Mouse (Mus musculus) large intestine, adult 2 months (tissue): ENCODE results near the gene Ap4b1. TPM values are rescaled to one million over a fixed set of nuclear protein-coding genes. Genes with fewer than 3 reads are reported as not detected.
"Not testable (repeated sequence)": the region's sequence is repeated elsewhere in the genome, so short reads cannot be mapped to it uniquely, and the experiment has no call there.

ENCODE experiments used
- DNase-seq: peaks from one replicate; pipeline ENCODE4 v3.0.0-alpha.2; 2012; ENCODE audit warnings: low read depth, low spot score
- WGBS: fragments of 180-500 bp; shearing (Covaris S2); methylation state at CpG from one replicate; pipeline ENCODE4 v1.1.7; 2018; 5-methylcytosine and 5-hydroxymethylcytosine counted together
- polyA plus RNA-seq: library from polyadenylated mRNA; depleted of rRNA; stranded (reverse); fragments of >200 nt; gene quantifications from 2 replicates; pipeline ENCODE4 v1.2.3, GENCODE M21; 2012

The Ap4b1 gene
- polyA plus RNA-seq, 1 experiment: 14.3 TPM

DNA sequence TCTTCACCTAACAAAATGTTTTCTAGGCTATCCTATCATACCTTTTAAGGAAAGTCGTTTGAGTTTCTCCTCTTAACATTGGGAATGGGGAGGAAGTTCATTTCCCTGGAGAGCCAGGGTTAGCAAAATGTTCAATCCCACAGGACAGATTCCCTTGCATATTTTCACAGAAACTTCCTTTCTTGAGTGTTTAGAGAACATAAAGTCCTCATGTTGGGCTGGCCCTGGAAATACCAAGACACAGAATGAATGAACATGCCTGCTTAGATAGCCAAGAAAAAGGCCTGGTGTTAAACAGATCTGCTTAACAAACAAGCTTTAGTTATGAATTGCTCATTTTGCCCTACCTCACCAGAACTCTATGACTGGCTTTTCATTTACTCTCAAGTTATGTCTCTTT lies 16.8 kb upstream of the Ap4b1 start:
- DNase-seq: no peak
- 80% methylated on average over 1 of the region's 1 CpGs for WGBS

DNA sequence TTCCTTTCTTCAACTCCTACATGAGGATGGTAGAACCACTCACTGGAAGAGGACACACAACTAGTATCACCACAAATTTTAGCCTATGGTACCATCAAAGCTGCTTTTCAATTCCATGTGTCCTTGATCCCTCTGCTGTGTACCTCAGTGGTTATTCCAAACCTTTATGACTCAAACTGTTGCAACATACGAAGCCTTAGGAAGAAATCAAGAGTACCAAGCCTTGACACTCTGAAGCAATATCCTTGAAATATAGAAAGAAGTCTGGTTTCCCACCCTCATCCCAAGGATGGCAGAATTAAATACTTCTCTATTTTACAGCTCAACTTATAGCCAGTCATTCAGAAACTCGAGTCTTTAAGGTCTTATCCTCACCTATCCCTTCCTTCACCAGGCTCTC lies 12.9 kb upstream of the Ap4b1 start:
- 46% methylated on average over 2 of the region's 2 CpGs for WGBS
- no peak for DNase-seq

DNA sequence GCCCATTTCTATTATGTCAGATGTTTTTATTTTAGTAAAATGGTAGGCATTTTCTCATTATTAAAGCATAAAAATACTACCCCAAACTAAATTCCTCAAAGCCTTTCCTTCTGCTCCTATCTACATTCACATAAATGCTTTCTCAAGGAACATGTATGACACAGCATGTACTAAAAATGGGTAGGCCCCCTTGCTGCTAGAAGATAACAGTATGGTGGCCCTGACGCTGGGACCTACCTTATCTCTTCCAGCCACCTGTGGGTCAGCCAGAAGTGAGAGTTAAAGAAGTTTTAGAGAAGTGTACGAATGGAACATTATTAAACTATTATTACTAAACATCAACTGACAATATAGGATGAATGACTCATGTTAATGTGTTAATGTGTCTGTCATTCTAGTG lies 9.8 kb upstream of the Ap4b1 start:
- 91% methylated on average over 2 of the region's 2 CpGs for WGBS
- no peak for DNase-seq

DNA sequence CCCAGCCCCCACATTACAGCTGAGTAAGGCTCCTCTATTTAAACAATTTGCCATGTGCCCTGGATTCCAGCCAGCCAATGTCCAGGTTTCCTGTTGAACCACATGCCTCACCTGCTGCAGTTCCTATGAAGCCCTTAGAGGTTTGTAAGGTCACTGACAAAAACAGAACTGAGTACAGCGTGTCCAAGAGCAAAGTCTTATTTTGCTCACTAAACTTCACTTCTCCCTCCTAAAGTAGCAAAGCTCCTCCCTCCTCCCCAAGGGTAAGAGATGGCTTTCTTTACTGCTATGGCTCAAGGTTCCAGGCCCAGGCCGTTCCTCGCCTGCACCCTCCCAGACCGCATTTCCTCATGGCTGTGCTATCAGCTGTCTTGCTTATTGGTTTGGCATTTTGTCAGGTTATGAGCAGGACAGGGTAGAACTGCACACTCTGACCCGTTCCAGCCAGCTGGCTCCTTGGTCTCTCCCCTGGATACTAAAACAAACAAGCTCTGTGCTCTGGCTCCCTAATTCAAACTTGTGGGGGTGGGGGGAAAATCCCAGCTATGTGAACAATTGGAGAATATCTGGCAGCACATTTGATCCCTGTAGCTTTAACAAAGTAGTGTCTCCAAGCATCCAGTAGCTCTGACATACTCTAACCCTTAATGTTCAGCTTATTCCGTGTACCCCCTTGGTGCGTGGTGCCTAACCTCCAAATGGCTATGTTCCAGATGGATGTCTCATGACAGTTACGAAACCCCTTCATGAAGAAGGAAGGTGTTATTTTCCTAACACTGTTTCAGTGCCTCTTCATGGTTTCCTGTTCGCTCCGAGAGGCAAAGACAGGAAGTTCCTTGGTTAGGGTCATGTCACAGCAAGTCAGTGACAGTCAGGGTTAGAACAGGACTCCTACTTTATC lies 7.4 kb upstream of the Ap4b1 start:
- peak; percentile 93 for DNase-seq
- under 1% methylated on average over 10 of the region's 10 CpGs for WGBS

DNA sequence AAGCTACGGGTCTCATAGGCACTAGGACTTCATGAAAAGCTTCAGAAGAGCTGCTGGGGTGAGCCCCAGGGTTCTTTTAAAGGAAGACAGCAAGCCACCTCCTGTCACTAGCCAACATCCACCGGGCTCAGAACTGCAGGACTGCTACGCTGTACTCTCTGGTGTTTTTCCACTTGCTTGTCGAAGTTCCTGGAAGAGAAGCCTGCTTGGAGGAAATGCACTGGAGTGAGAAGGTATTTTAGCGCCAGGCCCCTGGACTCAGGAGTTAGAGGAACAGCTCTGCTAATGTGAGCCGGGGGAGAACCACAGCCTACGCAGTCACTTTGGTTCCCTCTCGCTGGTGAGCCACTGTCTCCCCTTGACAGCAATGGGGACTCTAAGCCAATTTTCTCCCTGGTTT lies 6.5 kb upstream of the Ap4b1 start:
- WGBS: 65% methylated on average over 8 of the region's 8 CpGs
- DNase-seq: no peak

DNA sequence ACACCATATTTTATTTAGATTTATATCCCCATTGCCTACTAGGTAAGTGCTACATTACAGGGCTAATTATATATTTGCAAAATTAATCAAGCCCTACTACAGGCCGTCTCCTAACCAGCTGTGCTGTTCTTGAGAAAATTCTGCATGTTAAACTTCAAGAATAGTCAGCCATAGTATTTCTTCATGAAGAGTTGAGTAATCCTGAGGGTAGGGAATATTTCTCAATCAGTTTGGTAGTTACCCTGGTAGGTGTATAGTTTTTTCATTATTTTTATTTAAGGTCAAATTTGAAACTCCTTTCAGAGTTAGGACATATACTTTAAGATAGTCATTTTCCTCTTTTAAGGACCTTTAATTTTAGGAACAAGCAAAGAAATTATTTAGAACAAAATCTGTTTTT lies 3.6 kb upstream of the Ap4b1 start:
- 93% methylated on average over 1 of the region's 1 CpGs for WGBS

DNA sequence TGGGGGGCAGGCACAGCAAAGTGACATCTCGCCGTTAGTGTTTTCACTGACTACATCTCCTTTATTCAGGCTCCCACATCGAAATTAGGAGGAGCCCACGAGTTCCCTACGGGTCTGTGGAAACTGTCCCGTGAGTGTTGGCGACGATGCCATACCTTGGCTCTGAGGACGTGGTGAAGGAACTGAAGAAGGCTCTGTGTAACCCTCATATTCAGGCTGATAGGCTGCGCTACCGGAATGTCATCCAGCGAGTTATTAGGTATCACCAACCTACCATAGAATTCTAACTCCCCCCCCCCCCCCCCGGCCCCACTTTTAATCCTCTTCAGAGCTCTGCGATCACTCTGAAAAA lies 455 bp downstream of the Ap4b1 start:
- DNase-seq: no peak
- under 1% methylated on average over 14 of the region's 14 CpGs for WGBS

More for the DNA sequence above, 3.6 kb upstream of the Ap4b1 start:
- no peak for DNase-seq

DNA sequence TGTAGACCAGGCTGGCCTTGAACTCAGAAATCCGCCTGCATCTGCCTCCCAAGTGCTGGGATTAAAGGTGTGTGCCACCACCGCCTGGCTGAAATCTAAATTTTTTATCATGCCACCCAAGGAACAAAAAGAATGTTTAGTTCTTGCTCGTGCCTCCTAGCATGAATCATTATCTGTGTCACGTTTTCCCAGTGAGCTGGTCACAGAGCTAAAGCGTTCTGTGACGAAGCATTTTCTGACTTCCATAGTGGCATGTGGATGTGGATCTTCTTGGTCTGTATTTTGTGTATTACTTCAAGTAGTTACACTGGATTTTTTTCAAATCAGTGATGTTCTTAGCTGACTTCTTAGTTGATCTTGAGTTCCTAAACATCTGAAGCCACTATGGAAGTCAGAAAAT lies 1.6 kb downstream of the Ap4b1 start:
- WGBS: 88% methylated on average over 6 of the region's 6 CpGs
- no peak for DNase-seq

DNA sequence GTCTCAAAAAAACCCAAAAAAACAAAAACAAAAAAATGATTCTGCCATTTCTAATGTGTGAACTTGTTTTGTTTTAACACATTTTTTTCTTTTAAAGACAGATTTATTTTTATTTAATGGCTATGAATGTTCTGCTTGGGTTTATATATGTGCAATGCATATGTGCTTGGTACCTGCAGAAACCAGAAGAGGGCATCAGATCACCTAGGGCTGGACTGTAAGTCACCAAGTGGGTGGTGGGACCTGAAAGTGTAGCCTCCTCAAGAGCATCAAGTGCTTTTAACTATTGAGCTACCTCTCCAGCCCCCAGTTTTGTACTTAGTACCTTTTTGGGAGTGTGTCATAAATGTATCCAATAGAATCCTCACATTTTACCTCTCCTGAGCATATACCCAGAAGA lies 18.2 kb downstream of the Ap4b1 start:
- no peak for DNase-seq

DNA sequence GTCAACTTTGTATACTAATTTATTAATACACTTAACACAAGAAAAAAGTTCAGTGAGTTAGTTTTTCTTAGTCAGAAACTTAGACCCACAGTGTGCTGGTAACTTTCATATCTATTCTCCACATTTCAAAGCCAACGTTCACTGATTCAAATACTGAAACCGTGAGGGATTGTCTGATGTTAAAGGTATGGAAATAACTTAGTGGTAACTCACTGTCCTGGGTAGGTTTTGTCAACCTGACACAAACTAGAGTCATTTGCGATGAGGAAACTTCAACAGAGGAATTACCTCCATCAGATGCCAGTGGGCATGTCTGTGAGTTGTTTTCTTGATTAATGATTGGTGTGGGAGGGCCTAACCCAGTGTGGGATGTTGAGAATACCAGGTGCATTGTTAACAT lies 19.7 kb downstream of the Ap4b1 start:
- 78% methylated on average over 3 of the region's 3 CpGs for WGBS
- DNase-seq: no peak

DNA sequence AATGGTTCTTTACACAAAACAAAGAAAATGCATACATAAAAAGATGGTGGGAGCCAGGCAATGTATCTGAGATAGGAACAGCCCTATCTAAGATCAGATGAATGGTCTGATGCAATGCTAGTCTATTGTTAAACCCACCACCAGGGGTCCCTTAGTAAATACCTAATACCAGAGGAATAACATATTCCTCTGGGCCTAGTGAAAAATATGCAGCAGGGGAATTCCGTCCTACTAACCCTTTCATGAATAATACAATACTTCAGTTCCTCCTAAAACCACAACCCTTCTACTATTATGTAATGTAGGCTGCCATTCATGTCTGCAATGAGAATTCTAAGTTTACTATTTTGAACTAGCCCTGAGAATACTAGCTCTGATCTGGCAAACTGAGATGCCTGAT lies 21.4 kb downstream of the Ap4b1 start:
- DNase-seq: not testable (repeated sequence)
- WGBS: 85% methylated on average over 1 of the region's 1 CpGs

DNA sequence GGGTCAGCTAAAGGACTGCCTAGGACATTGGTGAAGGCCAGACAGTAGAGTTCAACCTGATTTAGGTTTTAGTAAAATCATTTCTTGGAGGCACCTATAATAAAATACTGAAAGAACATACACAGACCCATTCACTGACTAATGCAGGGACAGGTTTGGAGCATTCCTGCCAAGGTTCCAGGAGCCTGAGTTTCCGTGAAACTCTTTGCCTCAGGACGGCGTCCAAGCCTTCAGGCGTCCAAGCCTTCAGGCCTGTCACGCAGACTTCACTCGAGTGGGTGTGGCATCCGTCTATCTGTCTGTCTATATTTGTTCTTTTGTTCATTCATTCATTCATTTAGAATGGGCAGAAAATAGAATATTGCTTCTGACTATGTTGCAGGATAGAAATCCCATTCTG lies 21.8 kb downstream of the Ap4b1 start:
- 80% methylated on average over 7 of the region's 7 CpGs for WGBS
- no peak for DNase-seq

DNA sequence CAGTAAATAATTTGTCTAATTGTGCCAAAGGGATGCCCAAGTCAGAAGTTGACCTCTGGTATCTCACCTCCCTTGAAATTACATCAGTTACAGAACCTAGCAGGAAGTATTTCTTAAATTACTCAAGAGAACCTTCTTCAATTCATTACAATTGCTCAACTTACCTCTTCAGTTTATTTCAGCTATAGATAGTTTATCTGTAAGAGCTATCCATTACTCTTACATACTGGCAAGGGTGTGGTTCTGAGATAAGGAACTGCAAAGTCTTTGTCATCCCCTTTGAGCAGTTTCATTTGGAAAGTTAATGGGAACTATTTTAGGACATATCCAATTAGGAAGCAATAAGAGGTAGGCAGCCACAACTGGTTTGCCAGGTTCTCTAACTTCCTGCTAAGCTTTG lies 23.1 kb downstream of the Ap4b1 start, which contains the start of gene Bcl2l15:
Gene Bcl2l15, plus strand, starts transcription at position 176 of the 400 bp plus-strand sequence.
- DNase-seq: no peak

DNA sequence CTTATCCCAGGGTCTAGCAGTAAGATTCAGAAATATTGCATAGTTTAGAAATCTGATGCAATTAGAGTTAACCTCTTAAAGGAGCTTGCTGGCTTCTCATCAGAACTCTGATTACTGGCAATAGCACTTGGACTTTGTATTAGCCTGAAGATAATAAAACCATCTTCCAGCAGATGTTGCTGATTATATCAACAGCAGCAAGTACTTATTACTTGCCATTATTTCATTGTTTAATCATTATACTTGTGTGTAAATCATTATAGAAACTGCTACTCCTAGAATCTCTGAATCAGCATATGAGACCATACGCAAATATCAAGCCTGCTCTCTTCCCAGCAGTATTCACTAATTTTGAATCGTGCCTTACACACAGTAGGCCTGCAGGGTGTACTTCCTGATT lies 24.7 kb downstream of the Ap4b1 start:
- 66% methylated on average over 2 of the region's 2 CpGs for WGBS
- DNase-seq: no peak

DNA sequence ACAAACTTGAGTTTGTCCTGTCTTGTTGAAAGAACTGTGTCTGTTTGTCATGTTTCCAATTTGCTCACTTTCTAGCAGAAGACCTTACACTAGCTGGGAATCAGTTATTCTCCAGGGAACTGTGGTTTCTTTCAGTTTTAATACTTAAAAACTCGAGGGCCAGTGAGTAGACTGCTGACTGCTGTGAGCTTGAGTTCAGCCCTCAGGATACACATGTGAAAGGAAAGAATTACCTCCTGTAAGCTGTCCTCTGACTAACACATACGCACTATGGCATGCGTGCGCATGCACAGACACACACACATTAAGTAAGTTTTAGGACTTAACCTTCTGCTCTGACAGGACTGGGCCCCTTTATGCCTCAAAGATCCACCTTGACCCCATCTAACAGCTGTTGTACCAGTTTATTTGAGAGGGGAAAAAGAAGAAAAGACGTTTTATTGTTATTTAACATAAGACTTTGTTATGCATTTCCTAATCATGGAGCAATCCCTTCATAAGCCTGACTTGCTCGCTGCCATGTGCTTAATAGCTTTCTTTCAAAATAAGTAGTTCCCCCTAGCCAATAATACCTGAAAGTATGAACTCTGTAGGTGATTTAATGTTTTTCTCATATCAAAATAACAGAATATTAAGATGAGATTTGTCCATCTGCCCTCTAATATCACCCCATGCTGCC lies 26.1 kb downstream of the Ap4b1 start:
- WGBS: 75% methylated on average over 6 of the region's 6 CpGs
- no peak for DNase-seq

DNA sequence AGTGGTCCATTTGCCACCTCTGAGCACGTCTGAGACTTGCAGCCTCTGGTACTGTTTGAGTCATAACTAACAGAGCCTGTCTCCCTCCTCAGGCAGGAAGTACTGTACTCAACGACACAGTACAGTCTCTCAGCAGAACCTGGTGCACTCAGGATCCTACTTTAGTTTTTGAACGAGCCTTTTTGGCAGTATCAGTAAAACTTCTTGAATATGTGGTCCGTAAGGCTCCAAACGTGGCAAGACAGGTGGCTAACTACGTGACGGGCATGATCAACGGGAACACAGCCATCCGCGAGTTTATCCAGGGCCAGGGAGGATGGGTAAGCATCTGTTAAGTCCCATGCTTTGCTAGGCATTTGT lies 26.6 kb downstream of the Ap4b1 start:
- DNase-seq: no peak
- WGBS: 72% methylated on average over 10 of the region's 10 CpGs

DNA sequence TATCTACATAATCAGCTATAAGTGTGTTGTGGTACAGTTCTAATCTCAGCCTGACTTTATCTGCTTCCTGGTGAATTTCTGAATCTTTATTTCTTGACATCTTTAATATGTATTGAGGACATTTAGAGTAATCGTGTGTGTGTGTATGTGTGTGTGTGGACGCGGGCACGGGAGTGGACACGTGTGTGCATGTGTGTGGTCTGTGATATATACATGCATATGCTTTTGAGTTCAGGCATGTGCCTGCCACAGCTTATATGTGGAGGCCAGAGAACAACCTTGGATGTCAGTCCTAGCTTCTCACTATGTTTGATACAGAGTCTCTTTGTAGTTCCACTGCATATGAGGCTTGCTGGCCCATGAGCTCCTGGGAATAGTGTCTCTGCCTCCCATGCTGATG lies 27.1 kb downstream of the Ap4b1 start:
- WGBS: 88% methylated on average over 5 of the region's 5 CpGs
- no peak for DNase-seq

DNA sequence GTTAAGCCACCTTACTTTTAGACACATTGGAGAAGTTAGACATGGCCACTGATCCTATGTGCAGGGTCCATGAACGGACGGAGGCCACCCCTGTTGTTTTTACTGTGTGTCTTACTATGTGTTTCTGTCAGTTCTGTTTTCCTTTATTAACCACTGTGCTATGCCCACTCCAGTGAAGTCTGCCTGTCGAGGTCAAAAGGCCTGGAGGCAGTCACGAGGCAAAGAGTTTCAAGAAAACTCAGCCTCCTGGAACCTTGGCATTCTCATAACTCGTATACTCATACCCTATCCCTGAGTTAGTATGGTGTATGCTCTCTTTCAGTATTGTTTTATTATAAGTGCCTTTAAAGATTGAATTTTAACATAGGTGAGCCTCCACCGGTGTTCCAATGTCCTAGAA lies 30.4 kb downstream of the Ap4b1 start:
- DNase-seq: no peak

DNA sequence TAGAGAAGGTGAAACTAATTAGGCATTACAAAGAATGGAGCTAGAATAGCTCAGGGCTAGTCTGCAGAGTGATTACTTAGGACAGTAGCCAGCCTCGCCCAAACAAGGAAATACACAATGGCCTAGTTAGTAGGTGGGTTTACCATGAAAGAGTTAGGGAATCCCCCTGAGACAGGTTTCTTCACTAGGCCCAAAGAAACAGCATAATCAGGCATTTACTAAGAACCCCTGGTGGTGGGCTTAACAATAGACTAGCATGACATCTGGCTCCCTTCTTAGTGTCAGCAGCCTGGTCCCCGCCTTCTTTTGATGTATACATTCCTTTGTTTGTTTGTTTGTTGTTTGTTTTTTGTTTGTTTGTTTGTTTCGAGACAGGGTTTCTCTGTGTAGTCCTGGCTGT lies 30.9 kb downstream of the Ap4b1 start:
- not testable (repeated sequence) for DNase-seq
- 81% methylated on average over 3 of the region's 3 CpGs for WGBS

More for the DNA sequence above, 30.4 kb downstream of the Ap4b1 start:
- WGBS: 90% methylated on average over 6 of the region's 6 CpGs

DNA sequence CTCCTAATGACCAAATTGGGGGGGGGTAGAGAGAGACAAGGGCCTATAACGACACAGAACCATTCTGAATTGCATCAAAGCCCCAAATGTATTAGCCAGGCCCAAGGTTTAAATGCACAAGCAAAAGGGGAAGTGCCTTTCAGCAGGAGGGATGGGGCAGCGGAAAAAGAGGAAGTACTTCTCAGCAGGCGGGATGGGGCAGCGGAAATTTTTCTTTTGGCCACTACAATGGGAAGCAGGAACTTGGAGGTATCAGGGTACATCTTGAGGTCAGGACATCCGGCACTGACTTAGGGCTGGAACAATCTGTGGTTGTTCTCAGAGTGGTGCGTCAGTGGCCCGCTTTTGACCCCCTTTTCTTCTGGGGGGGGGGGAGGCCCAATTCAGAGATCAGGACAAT lies 31.6 kb downstream of the Ap4b1 start:
- DNase-seq: not testable (repeated sequence)
- 92% methylated on average over 7 of the region's 7 CpGs for WGBS

DNA sequence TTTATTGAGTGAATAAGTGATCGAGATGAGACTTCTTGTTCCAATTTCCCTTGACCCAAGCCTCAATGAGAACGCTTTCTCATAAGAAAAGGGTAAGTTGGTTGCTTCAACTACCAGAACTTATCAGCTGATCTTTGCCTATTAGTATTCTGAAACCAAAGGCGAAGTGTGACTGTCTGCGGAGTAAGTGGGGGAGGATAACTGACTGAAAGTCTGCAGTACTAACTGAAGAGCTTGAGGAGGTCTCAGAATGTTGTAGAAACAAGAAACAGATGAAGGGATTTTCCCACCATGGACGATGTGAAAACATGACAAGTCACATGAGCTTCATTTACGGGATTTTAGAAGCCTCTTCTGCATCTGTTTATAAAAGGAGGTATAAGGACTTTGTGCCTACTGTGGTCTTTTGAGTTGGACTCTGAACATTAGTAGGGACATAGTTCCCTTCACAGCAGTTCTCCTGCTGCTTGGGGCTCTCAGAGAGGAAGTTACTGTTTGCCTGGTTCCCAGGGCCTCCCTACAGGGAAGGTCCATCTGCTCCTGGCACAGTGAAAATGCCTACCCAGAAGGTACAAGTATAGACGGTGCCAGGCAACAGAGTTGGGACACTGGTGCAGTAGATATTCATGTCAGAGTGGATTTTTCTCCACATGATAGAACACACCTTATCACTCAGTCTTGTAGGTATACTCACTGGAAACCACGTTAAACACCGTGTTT lies 41.5 kb downstream of the Ap4b1 start:
- DNase-seq: no peak
- 63% methylated on average over 9 of the region's 9 CpGs for WGBS
